Mouse (Mus musculus) olfactory bulb, adult 2 months (tissue): ENCODE data around the gene Gm43064.

ENCODE experiments used
- CTCF ChIP-seq: fragments of 200-500 bp; IDR thresholded peaks from 2 replicates; pipeline ENCODE4 v1.5.1; 2012; ENCODE audit warnings: low read depth, mild to moderate bottlenecking, low read length, moderate library complexity; ENCODE audit not compliant: insufficient read depth
- POLR2A ChIP-seq: fragments of 200-500 bp; IDR thresholded peaks from 2 replicates; pipeline ENCODE4 v1.6.1; 2012; ENCODE audit warnings: mild to moderate bottlenecking, low read depth, low read length, moderate library complexity; ENCODE audit not compliant: insufficient read depth

DNA sequence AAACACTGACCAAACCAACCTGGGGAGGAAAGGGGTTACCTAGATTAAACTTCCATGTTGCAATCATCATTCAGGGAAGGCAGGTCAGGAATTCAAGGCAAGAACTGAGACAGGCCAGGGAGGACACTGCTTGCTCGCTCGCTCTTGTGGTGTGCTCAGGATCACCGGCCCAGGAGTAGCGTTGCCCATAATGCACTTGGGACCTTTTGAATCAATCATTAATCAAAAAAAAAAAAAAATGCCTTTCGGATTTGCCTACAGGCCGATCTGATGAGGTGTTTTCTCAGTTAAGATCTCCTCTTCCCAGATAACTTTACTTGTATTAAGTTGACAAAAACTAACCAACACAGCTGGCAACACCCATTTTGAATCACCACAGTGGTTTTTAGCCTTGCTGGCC is 54.8 kb downstream of the Gm43064 start:
- no peak for TF ChIP-seq CTCF
- no peak for TF ChIP-seq POLR2A
